Comparison of ENCODE assay signal across 9 mouse cellular contexts in genomic region chr10:98333411-98334067, GRCm38 (mm10).
DNase-seq lines count a peak whose midpoint lies in the region; ATAC-seq lines count a peak whose summit lies in the region.
"Had no signal": no experiment of that assay in that cellular context is flagged by ENCODE, and none has a peak within 500 bp of the region (broad histone marks: within the 10 kb centered on the region; RNA-seq: fewer than 3 reads in every experiment).

No protein-coding gene starts in this region.

- no peaks in the 10 kb centered on the region for H3K27me3 ChIP-seq in forebrain, embryonic 14.5 days (replicated peaks; ENCODE audit: control insufficient read depth, insufficient read depth, low read length)
- no peaks in the 10 kb centered on the region for H3K27me3 ChIP-seq in forebrain, embryonic 11.5 days (ENCODE audit: control insufficient read depth, insufficient read depth, low read length)
- H3K27me3 ChIP-seq: embryonic facial prominence, embryonic 13.5 days had no signal

- DNase-seq in forebrain, embryonic 14.5 days (ENCODE audit: low spot score), result no peak
- no peak for DNase-seq in forebrain, embryonic 11.5 days (ENCODE audit: low spot score)
- peak; percentile 91 for DNase-seq in 3T3-L1 (ENCODE audit: low read depth, low spot score)
- DNase-seq in cerebellum, adult 9-10 months, result peak; percentile 94
- peak; percentile 6 to 30 for DNase-seq in heart, postnatal 14 days
- DNase-seq in ovary, postnatal 36 days (ENCODE audit: low spot score), result no peak
- no peak for DNase-seq in frontal cortex, postnatal 36 days (ENCODE audit: low spot score in 2 of 2)

- H3K4me1 ChIP-seq in forebrain, embryonic 14.5 days (ENCODE audit: control insufficient read depth, insufficient read depth, low read length), result no peaks in the 10 kb centered on the region
- H3K4me1 ChIP-seq in forebrain, embryonic 11.5 days (replicated peaks; ENCODE audit: control insufficient read depth, insufficient read depth, low read length), result no peaks in the 10 kb centered on the region
- H3K4me1 ChIP-seq: embryonic facial prominence, embryonic 13.5 days had no signal

- no peak overlapping the region for H3K9ac ChIP-seq in forebrain, embryonic 14.5 days (ENCODE audit: low read length)
- H3K9ac ChIP-seq in forebrain, embryonic 11.5 days (ENCODE audit: low read length), result no peak overlapping the region
- H3K9ac ChIP-seq: embryonic facial prominence, embryonic 13.5 days had no signal

- WGBS in forebrain, embryonic 14.5 days, result 68% methylated on average over 6 of the region's 6 CpGs
- 69% methylated on average over 6 of the region's 6 CpGs for WGBS in forebrain, embryonic 11.5 days

- no peak overlapping the region for H3K4me2 ChIP-seq in forebrain, embryonic 14.5 days (ENCODE audit: low read length)
- H3K4me2 ChIP-seq in forebrain, embryonic 11.5 days (ENCODE audit: low read depth, low read length, severe bottlenecking), result no peak overlapping the region
- H3K4me2 ChIP-seq: embryonic facial prominence, embryonic 13.5 days had no signal

- intact Hi-C loops in heart, postnatal 14 days (cut with DNase I), result no loop called here

- H3K4me3 ChIP-seq in forebrain, embryonic 14.5 days (ENCODE audit: low read depth, low read length), result no peak overlapping the region
- no peak overlapping the region for H3K4me3 ChIP-seq in forebrain, embryonic 11.5 days (ENCODE audit: low read depth, low read length)
- H3K4me3 ChIP-seq: embryonic facial prominence, embryonic 13.5 days had no signal

- H3K27ac ChIP-seq in forebrain, embryonic 14.5 days (ENCODE audit: low read depth, low read length), result no peak overlapping the region
- H3K27ac ChIP-seq in forebrain, embryonic 11.5 days (ENCODE audit: low read depth, low read length), result no peak overlapping the region
- H3K27ac ChIP-seq: embryonic facial prominence, embryonic 13.5 days had no signal

- no peaks in the 10 kb centered on the region for H3K36me3 ChIP-seq in forebrain, embryonic 14.5 days (ENCODE audit: control insufficient read depth, insufficient read depth, low read length)
- no peaks in the 10 kb centered on the region for H3K36me3 ChIP-seq in forebrain, embryonic 11.5 days (ENCODE audit: control insufficient read depth, insufficient read depth, low read length)
- H3K36me3 ChIP-seq: embryonic facial prominence, embryonic 13.5 days had no signal

- ATAC-seq in forebrain, embryonic 14.5 days, result peak; percentile 37; the same call in 1 of the 2 replicates
- no peak for ATAC-seq in forebrain, embryonic 11.5 days (replicated peaks; ENCODE audit: low FRiP score)
- ATAC-seq in megakaryocyte progenitor cell, adult 5-6 weeks (replicated peaks; ENCODE audit: poor library complexity), result no peak

- H3K9me3 ChIP-seq in forebrain, embryonic 14.5 days (replicated peaks; ENCODE audit: control insufficient read depth, low read length), result no peaks in the 10 kb centered on the region
- no peaks in the 10 kb centered on the region for H3K9me3 ChIP-seq in forebrain, embryonic 11.5 days (ENCODE audit: control insufficient read depth, low read length)
- H3K9me3 ChIP-seq: embryonic facial prominence, embryonic 13.5 days had no signal

Comparison
In these comparisons a context has a peak if more than half of its experiments do, and no peak if none do; other contexts are left out.
1. DNase-seq: peak in 3T3-L1 (single experiment), cerebellum, adult 9-10 months (single experiment) and heart, postnatal 14 days (2 of 2); none in forebrain, embryonic 14.5 days (single experiment), forebrain, embryonic 11.5 days (single experiment), ovary, postnatal 36 days (single experiment) and frontal cortex, postnatal 36 days (0 of 2).